Mouse (Mus musculus): Measurements from ENCODE around the gene Olfr370. TPM values are rescaled to one million over a fixed set of nuclear protein-coding genes. Genes with fewer than 3 reads are reported as not detected.

Gene Olfr370
- polyA plus RNA-seq, 1 experiment from 2014 or later, result not detected

GRCm38 (mm10) chr8:83576516-83576895 lies 40.9 kb downstream of the Olfr370 start:
- WGBS, result 36% methylated on average over 2 of the region's 4 CpGs
- Histone ChIP-seq H3K4me3 (peak overlapping the region; percentile 25), H3K27ac (replicated peaks) (peak overlapping the region; percentile 98), H3K36me3 (peaks cover 34% of the 10 kb centered on the region), H3K4me2 (peak overlapping the region; percentile 56), H3K27me3 (replicated peaks) (no peaks in the 10 kb centered on the region), H3K9ac (peak overlapping the region; percentile 78), H3K4me1 (peaks cover 81% of the 10 kb centered on the region), H3K9me3 (no peaks in the 10 kb centered on the region)
- no peak for ATAC-seq (ENCODE audit: extremely low read depth, insufficient number of reproducible peaks, low FRiP score, low TSS enrichment)

- no peak for ATAC-seq (ENCODE audit: extremely low read depth, insufficient number of reproducible peaks, low FRiP score, low TSS enrichment)
- Histone ChIP-seq H3K4me3 (0 out of 2 replicates have a peak overlapping the region, but pooled peaks have one; percentile 25), H3K36me3 (peaks cover 30% of the 10 kb centered on the region), H3K4me2 (peak overlapping the region; percentile 56), H3K27ac (replicated peaks) (peak overlapping the region; percentile 98), H3K27me3 (replicated peaks) (no peaks in the 10 kb centered on the region), H3K9me3 (no peaks in the 10 kb centered on the region), H3K9ac (peak overlapping the region; percentile 78), H3K4me1 (peaks cover 84% of the 10 kb centered on the region)
- 48% methylated on average over 4 of the region's 4 CpGs for WGBS
Observed at GRCm38 (mm10) chr8:83576921-83577320, 41.3 kb downstream of the Olfr370 start.

- ATAC-seq (ENCODE audit: extremely low read depth, insufficient number of reproducible peaks, low FRiP score, low TSS enrichment), result no peak
- peak overlapping the region; percentile 56 for H3K4me2 ChIP-seq
- H3K4me3 ChIP-seq, result no peak overlapping the region
- peaks cover 25% of the 10 kb centered on the region for H3K36me3 ChIP-seq
- no peaks in the 10 kb centered on the region for H3K9me3 ChIP-seq
- peak overlapping the region; percentile 98 for H3K27ac ChIP-seq (replicated peaks)
- H3K4me1 ChIP-seq, result peaks cover 88% of the 10 kb centered on the region
- H3K27me3 ChIP-seq (replicated peaks), result no peaks in the 10 kb centered on the region
- H3K9ac ChIP-seq, result peak overlapping the region; percentile 78
- 28% methylated on average over 9 of the region's 9 CpGs for WGBS
Observed at GRCm38 (mm10) chr8:83577384-83577791, 41.8 kb downstream of the Olfr370 start.

GRCm38 (mm10) chr8:83578131-83579055 lies 42.8 kb downstream of the Olfr370 start:
- no peak for ATAC-seq (ENCODE audit: extremely low read depth, insufficient number of reproducible peaks, low FRiP score, low TSS enrichment)
- WGBS, result 46% methylated on average over 17 of the region's 17 CpGs
- Histone ChIP-seq H3K4me1 (peaks cover 91% of the 10 kb centered on the region), H3K27ac (replicated peaks) (peak overlapping the region; percentile 98), H3K27me3 (replicated peaks) (no peaks in the 10 kb centered on the region), H3K4me3 (no peak overlapping the region), H3K36me3 (peaks cover 17% of the 10 kb centered on the region), H3K4me2 (peak overlapping the region; percentile 35), H3K9me3 (no peaks in the 10 kb centered on the region), H3K9ac (peak overlapping the region; percentile 73)

GRCm38 (mm10) chr8:83579676-83580075 lies 44.1 kb downstream of the Olfr370 start:
- H3K9me3 ChIP-seq, result no peaks in the 10 kb centered on the region
- peak overlapping the region; percentile 73 for H3K9ac ChIP-seq
- H3K4me2 ChIP-seq, result no peak overlapping the region
- H3K27me3 ChIP-seq (replicated peaks), result no peaks in the 10 kb centered on the region
- WGBS, result 81% methylated on average over 8 of the region's 8 CpGs
- peaks cover 21% of the 10 kb centered on the region for H3K36me3 ChIP-seq
- no peak for ATAC-seq (ENCODE audit: extremely low read depth, insufficient number of reproducible peaks, low FRiP score, low TSS enrichment)
- no peak overlapping the region for H3K4me3 ChIP-seq
- H3K27ac ChIP-seq (replicated peaks), result peak overlapping the region; percentile 98
- peaks cover 78% of the 10 kb centered on the region for H3K4me1 ChIP-seq

- no peak for ATAC-seq (ENCODE audit: extremely low read depth, insufficient number of reproducible peaks, low FRiP score, low TSS enrichment)
- H3K4me2 ChIP-seq, result no peak overlapping the region
- WGBS, result 82% methylated on average over 8 of the region's 8 CpGs
- H3K36me3 ChIP-seq, result peaks cover 30% of the 10 kb centered on the region
- H3K27ac ChIP-seq (replicated peaks), result no peak overlapping the region
- no peaks in the 10 kb centered on the region for H3K9me3 ChIP-seq
- no peak overlapping the region for H3K4me3 ChIP-seq
- no peaks in the 10 kb centered on the region for H3K27me3 ChIP-seq (replicated peaks)
- no peak overlapping the region; the same call in 1 of the 2 replicates for H3K9ac ChIP-seq
- H3K4me1 ChIP-seq, result peaks cover 76% of the 10 kb centered on the region
Observed at GRCm38 (mm10) chr8:83580826-83581225, 45.2 kb downstream of the Olfr370 start.

- WGBS, result 85% methylated on average over 8 of the region's 8 CpGs
- H3K27me3 ChIP-seq (replicated peaks), result no peaks in the 10 kb centered on the region
- H3K4me2 ChIP-seq, result no peak overlapping the region
- H3K9ac ChIP-seq, result no peak overlapping the region
- H3K4me3 ChIP-seq, result no peak overlapping the region
- no peak for ATAC-seq (ENCODE audit: extremely low read depth, insufficient number of reproducible peaks, low FRiP score, low TSS enrichment)
- peaks cover 66% of the 10 kb centered on the region for H3K4me1 ChIP-seq
- H3K27ac ChIP-seq (replicated peaks), result no peak overlapping the region
- peaks cover 34% of the 10 kb centered on the region for H3K36me3 ChIP-seq
- H3K9me3 ChIP-seq, result no peaks in the 10 kb centered on the region
Observed at GRCm38 (mm10) chr8:83582226-83582625, 46.6 kb downstream of the Olfr370 start.

- Histone ChIP-seq H3K9me3 (no peaks in the 10 kb centered on the region), H3K9ac (peak overlapping the region; percentile 8; the same call in 1 of the 2 replicates), H3K4me1 (peaks cover 67% of the 10 kb centered on the region), H3K27me3 (replicated peaks) (no peaks in the 10 kb centered on the region), H3K4me3 (no peak overlapping the region), H3K36me3 (peaks cover 36% of the 10 kb centered on the region), H3K27ac (replicated peaks) (no peak overlapping the region), H3K4me2 (no peak overlapping the region)
- 89% methylated on average over 15 of the region's 15 CpGs for WGBS
- no peak for ATAC-seq (ENCODE audit: extremely low read depth, insufficient number of reproducible peaks, low FRiP score, low TSS enrichment)
Observed at GRCm38 (mm10) chr8:83583236-83583635, 47.7 kb downstream of the Olfr370 start.

- Histone ChIP-seq H3K4me2 (no peak overlapping the region), H3K4me3 (no peak overlapping the region), H3K9ac (no peak overlapping the region), H3K4me1 (peaks cover 60% of the 10 kb centered on the region), H3K9me3 (no peaks in the 10 kb centered on the region), H3K36me3 (peaks cover 50% of the 10 kb centered on the region), H3K27me3 (replicated peaks) (no peaks in the 10 kb centered on the region), H3K27ac (replicated peaks) (no peak overlapping the region)
- ATAC-seq (ENCODE audit: extremely low read depth, insufficient number of reproducible peaks, low FRiP score, low TSS enrichment), result no peak
- 86% methylated on average over 1 of the region's 1 CpGs for WGBS
Observed at GRCm38 (mm10) chr8:83584771-83585170, 49.2 kb downstream of the Olfr370 start.

- ATAC-seq (ENCODE audit: extremely low read depth, insufficient number of reproducible peaks, low FRiP score, low TSS enrichment), result no peak
- 74% methylated on average over 3 of the region's 3 CpGs for WGBS
- H3K27ac ChIP-seq (replicated peaks), result no peak overlapping the region
Observed at GRCm38 (mm10) chr8:83585333-83585732, 49.8 kb downstream of the Olfr370 start.

GRCm38 (mm10) chr8:83587644-83588043 lies 52.1 kb downstream of the Olfr370 start:
- WGBS, result 66% methylated on average over 6 of the region's 6 CpGs
- no peaks in the 10 kb centered on the region for H3K27me3 ChIP-seq (replicated peaks)
- peaks cover 55% of the 10 kb centered on the region for H3K36me3 ChIP-seq
- no peak for ATAC-seq (ENCODE audit: extremely low read depth, insufficient number of reproducible peaks, low FRiP score, low TSS enrichment)
- H3K4me1 ChIP-seq, result peaks cover 54% of the 10 kb centered on the region
- H3K9me3 ChIP-seq, result no peaks in the 10 kb centered on the region
- H3K9ac ChIP-seq, result no peak overlapping the region
- H3K27ac ChIP-seq (replicated peaks), result no peak overlapping the region
- no peak overlapping the region for H3K4me2 ChIP-seq
- no peak overlapping the region for H3K4me3 ChIP-seq

More at GRCm38 (mm10) chr8:83585333-83585732, 49.8 kb downstream of the Olfr370 start:
- H3K9ac ChIP-seq, result peak overlapping the region; percentile 30; the same call in 1 of the 2 replicates
- H3K27me3 ChIP-seq (replicated peaks), result no peaks in the 10 kb centered on the region
- H3K4me1 ChIP-seq, result peaks cover 58% of the 10 kb centered on the region
- H3K4me3 ChIP-seq, result no peak overlapping the region
- H3K4me2 ChIP-seq, result no peak overlapping the region
- H3K9me3 ChIP-seq, result no peaks in the 10 kb centered on the region
- H3K36me3 ChIP-seq, result peaks cover 52% of the 10 kb centered on the region
